Comparison of ENCODE assay signal across 10 mouse cellular contexts in the genomic region with DNA sequence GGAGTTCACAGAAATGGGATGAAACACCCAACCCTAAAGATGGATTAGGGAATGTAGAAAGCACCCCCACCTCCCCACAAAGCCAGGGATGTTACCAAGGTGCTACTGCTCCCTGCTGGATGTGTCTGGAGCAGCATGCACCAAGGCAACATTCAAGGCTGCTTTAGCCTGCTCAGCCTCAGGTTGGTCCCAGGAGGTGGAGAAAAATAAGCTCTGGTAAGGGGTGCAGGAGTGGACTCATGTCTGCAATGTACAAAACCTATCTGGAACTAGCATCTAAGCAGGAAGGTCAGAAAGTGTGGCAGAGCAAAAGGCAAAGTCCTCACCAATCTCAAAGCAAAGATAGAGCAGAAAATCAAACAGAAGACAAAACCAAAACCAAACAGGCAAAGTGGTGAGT. TPM values are rescaled to one million over a fixed set of nuclear protein-coding genes. Genes with fewer than 3 reads are reported as not detected.
DNase-seq lines count a peak whose midpoint lies in the region; ATAC-seq and TF ChIP-seq lines count a peak whose summit lies in the region.
"Had no signal": no experiment of that assay in that cellular context is flagged by ENCODE, and none has a peak within 500 bp of the region (broad histone marks: within the 10 kb centered on the region; RNA-seq: fewer than 3 reads in every experiment).

No protein-coding gene starts in this region.

- no peak overlapping the region for H3K4me3 ChIP-seq in forebrain, postnatal 0 days (ENCODE audit: low read depth, low read length)
- H3K4me3 ChIP-seq in forebrain, embryonic 11.5 days (ENCODE audit: low read depth, low read length) = no peak overlapping the region
- H3K4me3 ChIP-seq in hindbrain, embryonic 12.5 days = no peak overlapping the region
- H3K4me3 ChIP-seq in hindbrain, embryonic 16.5 days (ENCODE audit: low read length) = no peak overlapping the region
- H3K4me3 ChIP-seq: megakaryocyte, embryonic 14.5 days had no signal

- H3K4me2 ChIP-seq in forebrain, postnatal 0 days (ENCODE audit: low read depth) = no peak overlapping the region
- no peak overlapping the region for H3K4me2 ChIP-seq in forebrain, embryonic 11.5 days (ENCODE audit: low read depth, low read length, severe bottlenecking)
- H3K4me2 ChIP-seq in hindbrain, embryonic 12.5 days (replicated peaks) = no peak overlapping the region
- no peak overlapping the region for H3K4me2 ChIP-seq in hindbrain, embryonic 16.5 days (ENCODE audit: low read length)

- peak; percentile 60; the same call in 1 of the 2 replicates for ATAC-seq in forebrain, postnatal 0 days
- no peak for ATAC-seq in forebrain, embryonic 11.5 days (replicated peaks; ENCODE audit: low FRiP score)
- ATAC-seq in common myeloid progenitor, adult 5-6 weeks (replicated peaks; ENCODE audit: low read depth, poor library complexity, severe bottlenecking) = 0 out of 2 replicates have a peak, but pooled peaks have one; percentile 29
- ATAC-seq in hindbrain, embryonic 12.5 days (ENCODE audit: low FRiP score) = no peak
- ATAC-seq in hindbrain, embryonic 16.5 days = no peak

- H3K27ac ChIP-seq in forebrain, postnatal 0 days (ENCODE audit: low read depth, low read length) = no peak overlapping the region
- H3K27ac ChIP-seq in forebrain, embryonic 11.5 days (ENCODE audit: low read depth, low read length) = no peak overlapping the region
- no peak overlapping the region for H3K27ac ChIP-seq in hindbrain, embryonic 12.5 days
- no peak overlapping the region for H3K27ac ChIP-seq in hindbrain, embryonic 16.5 days (ENCODE audit: low read depth, low read length)

- H3K4me1 ChIP-seq in forebrain, postnatal 0 days (ENCODE audit: insufficient read depth) = no peaks in the 10 kb centered on the region
- no peaks in the 10 kb centered on the region for H3K4me1 ChIP-seq in forebrain, embryonic 11.5 days (replicated peaks; ENCODE audit: control insufficient read depth, insufficient read depth, low read length)
- H3K4me1 ChIP-seq in hindbrain, embryonic 12.5 days = no peaks in the 10 kb centered on the region
- no peaks in the 10 kb centered on the region for H3K4me1 ChIP-seq in hindbrain, embryonic 16.5 days (ENCODE audit: control insufficient read depth, insufficient read depth, low read depth, low read length)

- DNase-seq in forebrain, postnatal 0 days = peak; percentile 51
- DNase-seq in forebrain, embryonic 11.5 days (ENCODE audit: low spot score) = no peak
- DNase-seq in ovary, postnatal 36 days (ENCODE audit: low spot score) = peak; percentile 31
- DNase-seq in ovary, postnatal 10 days (ENCODE audit: low spot score) = no peak
- peak; percentile 70 for DNase-seq in lung, postnatal 36 days

- H3K9ac ChIP-seq in forebrain, postnatal 0 days = no peak overlapping the region
- no peak overlapping the region for H3K9ac ChIP-seq in forebrain, embryonic 11.5 days (ENCODE audit: low read length)
- H3K9ac ChIP-seq in hindbrain, embryonic 12.5 days = no peak overlapping the region
- H3K9ac ChIP-seq in hindbrain, embryonic 16.5 days (ENCODE audit: low read depth, low read length) = no peak overlapping the region

- peaks cover 54% of the 10 kb centered on the region for H3K36me3 ChIP-seq in forebrain, postnatal 0 days (ENCODE audit: insufficient read depth)
- H3K36me3 ChIP-seq in forebrain, embryonic 11.5 days (ENCODE audit: control insufficient read depth, insufficient read depth, low read length) = peaks cover 15% of the 10 kb centered on the region
- peaks cover 61% of the 10 kb centered on the region for H3K36me3 ChIP-seq in hindbrain, embryonic 12.5 days
- H3K36me3 ChIP-seq in hindbrain, embryonic 16.5 days (ENCODE audit: control insufficient read depth, insufficient read depth, low read length) = peaks cover 40% of the 10 kb centered on the region

- H3K27me3 ChIP-seq in forebrain, postnatal 0 days (ENCODE audit: insufficient read depth, low read length) = no peaks in the 10 kb centered on the region
- H3K27me3 ChIP-seq in forebrain, embryonic 11.5 days (ENCODE audit: control insufficient read depth, insufficient read depth, low read length) = no peaks in the 10 kb centered on the region
- no peaks in the 10 kb centered on the region for H3K27me3 ChIP-seq in hindbrain, embryonic 12.5 days
- H3K27me3 ChIP-seq in hindbrain, embryonic 16.5 days (replicated peaks; ENCODE audit: control insufficient read depth, insufficient read depth, low read length) = no peaks in the 10 kb centered on the region
- H3K27me3 ChIP-seq: megakaryocyte, embryonic 14.5 days had no signal

- no peaks in the 10 kb centered on the region for H3K9me3 ChIP-seq in forebrain, postnatal 0 days (ENCODE audit: low read length)
- no peaks in the 10 kb centered on the region for H3K9me3 ChIP-seq in forebrain, embryonic 11.5 days (ENCODE audit: control insufficient read depth, low read length)
- H3K9me3 ChIP-seq in hindbrain, embryonic 12.5 days (replicated peaks) = no peaks in the 10 kb centered on the region
- H3K9me3 ChIP-seq in hindbrain, embryonic 16.5 days (ENCODE audit: control insufficient read depth, low read length) = no peaks in the 10 kb centered on the region
- H3K9me3 ChIP-seq: megakaryocyte, embryonic 14.5 days had no signal

- TF ChIP-seq CTCF in forebrain, postnatal 0 days (IDR thresholded peaks at IDR 0.05; ENCODE audit: low read depth) = peak; percentile 72

RNA-seq across cellular contexts. Expression of a gene that starts 9.9 kb away (rescaled TPM):
- total RNA-seq in forebrain, postnatal 0 days (2014; rRNA removed) = 0.90 and 2.9 TPM in 2 replicates
- 5.2 and 5.3 TPM in 2 replicates for polyA plus RNA-seq in forebrain, postnatal 0 days (2015; fragmentation: Nextera tagmentation; extraction: Ambion mirVana)
- 6.1 and 6.7 TPM in 2 replicates for polyA plus RNA-seq in forebrain, embryonic 11.5 days (2014; fragmentation: Nextera tagmentation; extraction: Ambion mirVana)
- total RNA-seq in common myeloid progenitor, adult 5-6 weeks (2017) = 16.9 and 21.6 TPM in 2 replicates
- 14.3 and 15.1 TPM in 2 replicates for polyA plus RNA-seq in hindbrain, embryonic 12.5 days (2016; fragmentation: Nextera tagmentation; extraction: Ambion mirVana)
- polyA plus RNA-seq in hindbrain, embryonic 16.5 days (2015; fragmentation: Nextera tagmentation; extraction: Ambion mirVana) = 6.3 and 8.9 TPM in 2 replicates

RNA-seq across cellular contexts. Expression of a gene that starts 25.1 kb away (rescaled TPM):
- total RNA-seq in forebrain, postnatal 0 days (2014; rRNA removed) = 99.6 and 116 TPM in 2 replicates
- polyA plus RNA-seq in forebrain, postnatal 0 days (2015; fragmentation: Nextera tagmentation; extraction: Ambion mirVana) = 62.5 and 104 TPM in 2 replicates
- 38.1 and 41.4 TPM in 2 replicates for polyA plus RNA-seq in forebrain, embryonic 11.5 days (2014; fragmentation: Nextera tagmentation; extraction: Ambion mirVana)
- 27.0 and 32.8 TPM in 2 replicates for total RNA-seq in common myeloid progenitor, adult 5-6 weeks (2017)
- polyA plus RNA-seq in hindbrain, embryonic 12.5 days (2016; fragmentation: Nextera tagmentation; extraction: Ambion mirVana) = 65.1 and 65.2 TPM in 2 replicates
- 107 TPM in 2 replicates for polyA plus RNA-seq in hindbrain, embryonic 16.5 days (2015; fragmentation: Nextera tagmentation; extraction: Ambion mirVana)

RNA-seq across cellular contexts. Expression of a gene that starts 29.9 kb away (rescaled TPM):
- 6.1 and 8.2 TPM in 2 replicates for total RNA-seq in forebrain, postnatal 0 days (2014; rRNA removed)
- 5.6 and 10.5 TPM in 2 replicates for polyA plus RNA-seq in forebrain, postnatal 0 days (2015; fragmentation: Nextera tagmentation; extraction: Ambion mirVana)
- 0.92 and 1.3 TPM in 2 replicates for polyA plus RNA-seq in forebrain, embryonic 11.5 days (2014; fragmentation: Nextera tagmentation; extraction: Ambion mirVana)
- total RNA-seq in common myeloid progenitor, adult 5-6 weeks (2017) = not detected in 2 replicates
- 3.1 and 3.5 TPM in 2 replicates for polyA plus RNA-seq in hindbrain, embryonic 12.5 days (2016; fragmentation: Nextera tagmentation; extraction: Ambion mirVana)
- 7.9 and 9.0 TPM in 2 replicates for polyA plus RNA-seq in hindbrain, embryonic 16.5 days (2015; fragmentation: Nextera tagmentation; extraction: Ambion mirVana)

RNA-seq across cellular contexts. Expression of a gene that starts 40.1 kb away (rescaled TPM):
- total RNA-seq in forebrain, postnatal 0 days (2014; rRNA removed) = 0.31 and 1.1 TPM in 2 replicates
- polyA plus RNA-seq in forebrain, postnatal 0 days (2015; fragmentation: Nextera tagmentation; extraction: Ambion mirVana) = not detected in 2 replicates
- 0.41 and 0.43 TPM in 2 replicates for polyA plus RNA-seq in forebrain, embryonic 11.5 days (2014; fragmentation: Nextera tagmentation; extraction: Ambion mirVana)
- 0.64 TPM in 1 of 2 replicates, not detected in the other for total RNA-seq in common myeloid progenitor, adult 5-6 weeks (2017)
- polyA plus RNA-seq in hindbrain, embryonic 12.5 days (2016; fragmentation: Nextera tagmentation; extraction: Ambion mirVana) = 0.59 and 0.91 TPM in 2 replicates
- polyA plus RNA-seq in hindbrain, embryonic 16.5 days (2015; fragmentation: Nextera tagmentation; extraction: Ambion mirVana) = 0.06 TPM in 1 of 2 replicates, not detected in the other

RNA-seq across cellular contexts. Expression of a gene that starts 51.8 kb away (rescaled TPM):
- total RNA-seq in forebrain, postnatal 0 days (2014; rRNA removed) = not detected in 2 replicates
- polyA plus RNA-seq in forebrain, postnatal 0 days (2015; fragmentation: Nextera tagmentation; extraction: Ambion mirVana) = 0.33 and 0.35 TPM in 2 replicates
- 0.47 and 0.68 TPM in 2 replicates for polyA plus RNA-seq in forebrain, embryonic 11.5 days (2014; fragmentation: Nextera tagmentation; extraction: Ambion mirVana)
- not detected in 2 replicates for total RNA-seq in common myeloid progenitor, adult 5-6 weeks (2017)
- polyA plus RNA-seq in hindbrain, embryonic 12.5 days (2016; fragmentation: Nextera tagmentation; extraction: Ambion mirVana) = 8.4 and 8.6 TPM in 2 replicates
- 1.2 and 2.3 TPM in 2 replicates for polyA plus RNA-seq in hindbrain, embryonic 16.5 days (2015; fragmentation: Nextera tagmentation; extraction: Ambion mirVana)
- polyA plus RNA-seq: gonadal fat pad, adult 2 months had no signal

Comparison
In these comparisons a context has a peak if more than half of its experiments do, and no peak if none do; other contexts are left out.
1. ATAC-seq: peak in forebrain, postnatal 0 days (single experiment) and common myeloid progenitor, adult 5-6 weeks (single experiment); none in forebrain, embryonic 11.5 days (single experiment), hindbrain, embryonic 12.5 days (single experiment) and hindbrain, embryonic 16.5 days (single experiment).
2. DNase-seq: peak in forebrain, postnatal 0 days (single experiment), ovary, postnatal 36 days (single experiment) and lung, postnatal 36 days (single experiment); none in forebrain, embryonic 11.5 days (single experiment) and ovary, postnatal 10 days (single experiment).